Mouse (Mus musculus): ENCODE results near the gene Olfr916.

Olfr916 gene

DNA sequence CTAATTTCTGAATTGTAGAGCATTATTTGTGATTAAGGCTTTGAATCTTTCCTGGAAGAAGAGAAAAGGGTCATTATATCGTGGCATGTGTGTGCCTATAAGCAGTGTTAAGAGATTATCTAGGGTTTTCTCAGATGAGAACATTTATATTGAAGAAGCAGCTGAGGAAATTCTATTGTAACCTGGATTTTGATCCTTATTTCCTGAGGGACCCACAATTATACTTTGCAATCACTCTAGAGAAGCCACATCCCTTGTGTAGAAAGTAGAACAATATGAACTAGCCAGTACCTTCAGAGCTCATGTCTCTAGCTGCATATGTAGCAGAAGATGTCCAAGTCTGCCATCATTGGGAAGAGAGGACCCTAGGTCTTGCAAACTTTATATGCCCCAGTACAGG lies at the start of gene Olfr916:
Gene Olfr916 (minus strand): TSS at position 101 of the 400 bp plus-strand sequence.
- no peak for DNase-seq

- DNase-seq = no peak
Measured at GRCm38 (mm10) chr9:38674501-38674900, 14.8 kb upstream of the Olfr916 start, which contains the start of gene Olfr918. TSS of gene Olfr918 (minus strand) at chr9:38674601.

DNA sequence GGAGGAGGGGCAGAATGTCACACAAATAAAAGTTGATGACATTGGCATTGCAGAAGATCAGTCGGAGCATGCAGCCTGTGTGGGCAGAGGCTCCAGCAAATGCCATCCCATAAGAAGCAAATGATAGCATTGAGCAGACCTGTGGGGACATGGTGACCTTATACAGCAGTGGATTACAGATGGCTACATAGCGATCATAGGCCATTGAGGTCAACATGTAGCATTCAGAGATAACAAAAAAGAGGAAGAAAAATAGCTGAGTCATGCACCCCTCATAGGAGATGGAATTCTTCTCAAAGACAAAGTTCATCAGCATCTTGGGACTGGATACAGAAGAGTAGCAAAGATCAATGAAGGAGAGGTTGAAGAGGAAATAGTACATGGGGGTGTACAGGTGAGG lies 13.2 kb upstream of the Olfr916 start:
- DNase-seq = no peak

DNA sequence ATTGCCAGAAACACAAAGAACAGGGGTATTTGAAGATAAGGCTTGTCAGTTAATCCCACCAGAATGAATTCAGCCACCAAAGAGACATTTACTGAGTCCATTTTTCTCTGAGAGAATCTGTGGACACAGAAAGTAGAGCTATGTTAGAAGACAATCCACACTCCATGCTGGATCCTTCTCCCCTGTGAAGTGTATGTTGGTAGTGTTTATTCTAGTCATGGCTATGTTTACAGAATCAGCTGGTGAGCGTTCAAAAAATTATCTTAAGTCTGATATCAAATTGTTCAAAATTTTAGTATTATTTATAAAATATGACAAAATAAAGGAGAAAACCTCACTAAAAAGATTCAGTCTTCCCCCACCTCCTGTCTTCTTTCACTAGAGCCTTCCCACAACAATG lies 6.1 kb upstream of the Olfr916 start, which contains the start of gene Olfr917:
Gene Olfr917 (minus strand): TSS at position 101 of the 400 bp plus-strand sequence.
- no peak for DNase-seq

GRCm38 (mm10) chr9:38632406-38632805 lies 27.3 kb downstream of the Olfr916 start:
- DNase-seq = no peak

Measured in cerebellum, adult 11 months (tissue).